Mouse (Mus musculus) lung, adult 2 months (tissue): ENCODE measurements at regions not wholly inside any gene's neighbourhood (a gene's known extent, or its start where the extent isn't known, plus 50 kb on each side); places are given as distances from the start of the nearest gene placed in this dataset.

Source experiments
- CTCF ChIP-seq: fragments of 200-500 bp; IDR thresholded peaks from 2 replicates; pipeline ENCODE4 v1.5.1; 2011; ENCODE audit warnings: mild to moderate bottlenecking, low read length, control low read depth; ENCODE audit not compliant: insufficient read depth
- POLR2A ChIP-seq: fragments of 200-500 bp; IDR thresholded peaks from 2 replicates; pipeline ENCODE4 v1.6.1; 2011; ENCODE audit warnings: low read depth, mild to moderate bottlenecking, control low read depth, low read length, borderline replicate concordance; ENCODE audit errors: extremely low read depth

DNA sequence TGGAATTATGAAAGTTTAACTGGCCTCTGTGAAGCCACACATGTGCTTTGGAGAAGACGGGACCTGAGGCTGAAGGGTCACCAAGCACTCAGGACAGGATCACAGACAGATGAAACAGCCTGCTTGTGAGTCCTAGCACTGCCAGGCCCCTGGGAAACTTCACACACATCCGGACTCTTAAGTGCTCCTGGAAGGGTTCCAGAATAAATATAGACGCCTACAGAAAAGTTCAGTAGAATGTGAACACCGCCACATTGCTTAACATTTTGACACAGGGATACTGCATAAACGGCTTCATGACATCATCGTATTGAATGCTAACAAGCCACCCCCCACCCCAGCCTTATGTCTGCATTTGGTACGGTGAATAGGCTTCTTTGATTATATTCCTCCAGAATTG lies 87.3 kb upstream of the Cttnbp2 start:
- TF ChIP-seq CTCF (no peak), POLR2A (no peak)
